Mouse (Mus musculus) lung, adult 2 months (tissue): ENCODE measurements around the gene Olfr237-ps1.

Experiments
- CTCF ChIP-seq: fragments of 200-500 bp; IDR thresholded peaks from 2 replicates; pipeline ENCODE4 v1.5.1; 2011; ENCODE audit warnings: mild to moderate bottlenecking, low read length, control low read depth; ENCODE audit not compliant: insufficient read depth
- POLR2A ChIP-seq: fragments of 200-500 bp; IDR thresholded peaks from 2 replicates; pipeline ENCODE4 v1.6.1; 2011; ENCODE audit warnings: low read depth, mild to moderate bottlenecking, control low read depth, low read length, borderline replicate concordance; ENCODE audit errors: extremely low read depth

DNA sequence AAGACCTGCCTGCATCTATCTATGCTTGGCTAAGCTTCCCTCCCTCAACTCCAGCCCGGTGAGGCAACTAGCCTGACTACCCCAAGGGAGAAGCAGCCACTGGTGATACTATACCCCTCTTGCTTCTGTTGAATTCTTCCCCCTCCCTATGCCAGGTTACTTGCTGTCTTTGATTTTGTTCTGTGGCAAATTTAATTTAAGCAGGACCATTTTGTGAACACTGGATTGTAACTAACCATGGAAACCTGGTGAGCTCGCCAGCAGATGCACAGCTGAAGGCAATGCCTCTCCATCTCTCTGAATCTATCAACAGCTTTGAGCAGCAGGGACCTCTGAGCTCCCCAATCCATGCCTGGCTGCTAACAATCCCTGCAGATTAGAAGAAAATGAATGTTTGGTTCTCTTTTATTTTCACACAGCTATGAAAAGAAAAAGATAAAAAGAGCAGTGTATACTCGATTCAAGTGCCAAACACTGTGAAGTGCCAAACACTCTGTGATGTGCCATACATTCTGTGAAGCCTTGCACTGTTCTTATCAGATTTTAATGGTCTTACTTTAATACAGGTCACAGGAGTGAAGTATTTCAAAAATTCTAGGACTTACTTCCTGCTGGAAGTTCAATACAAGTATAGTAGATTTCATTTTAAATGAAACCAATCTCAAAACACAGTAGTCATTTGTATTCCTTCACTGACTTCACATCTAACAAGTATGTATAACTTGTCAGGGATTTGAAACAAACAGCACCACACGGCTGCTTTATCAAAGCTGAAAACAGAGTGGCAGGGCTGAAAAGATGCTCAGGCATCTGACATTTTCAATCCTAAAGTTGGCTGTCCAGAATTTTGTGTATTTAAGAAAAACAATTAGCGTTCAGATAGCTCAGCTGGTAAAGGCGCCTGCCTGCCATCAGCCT, 32.5 kb downstream of the Olfr237-ps1 start:
- TF ChIP-seq POLR2A (no peak), CTCF (no peak)
